Mouse (Mus musculus) embryonic fibroblast, embryonic 13.5 days (primary cell): ENCODE measurements around the gene Gpr27.

Source experiments
- CTCF ChIP-seq: IDR thresholded peaks from 2 replicates; pipeline ENCODE4 v1.5.1; 2011; ENCODE audit warnings: mild to moderate bottlenecking, control low read depth, low read length, moderate library complexity, borderline replicate concordance; ENCODE audit not compliant: insufficient read depth
- POLR2A ChIP-seq: IDR thresholded peaks from 2 replicates; pipeline ENCODE4 v1.6.1; 2011; ENCODE audit warnings: low read depth, mild to moderate bottlenecking, control low read depth, low read length, moderate library complexity

DNA sequence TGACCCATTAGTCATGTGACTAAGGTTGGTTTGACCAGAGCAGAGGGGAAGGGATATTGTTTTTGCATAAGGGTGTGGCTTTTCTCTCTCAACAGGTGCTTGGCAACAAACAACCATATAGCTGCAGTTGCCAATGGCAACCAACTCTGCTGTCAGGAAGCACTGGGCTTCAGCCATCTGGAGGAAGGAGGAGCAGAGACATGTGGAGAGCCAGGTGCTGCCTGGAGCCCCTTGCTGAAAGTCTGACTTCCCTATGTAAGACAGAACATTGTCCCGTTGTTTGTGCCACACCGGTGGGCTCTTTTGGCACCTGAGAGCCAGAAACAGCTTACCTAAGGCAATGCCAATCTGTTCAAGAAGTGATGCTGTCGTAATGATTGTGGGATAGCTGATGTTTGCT lies 50.4 kb downstream of the Gpr27 start:
- no peak for TF ChIP-seq CTCF
- no peak for TF ChIP-seq POLR2A
